Mouse (Mus musculus): ENCODE measurements around the gene Smoc1. TPM values are rescaled to one million over a fixed set of nuclear protein-coding genes. Genes with fewer than 3 reads are reported as not detected.
A peak's percentile ranks its signal among the peaks of the same experiment; 100 is the strongest.

Smoc1 gene
- polyA plus RNA-seq, 1 experiment from 2014 or later = 0.12 TPM

- in situ Hi-C loops (cut with MboI; ENCODE audit: low pct_unique_long_range_greater_than_20kb) = loop anchor here (10.0 to 25.0 kb wide), 2 partner anchors 215 to 427 kb away; partner anchors contain the start of gene Ccdc177
- ATAC-seq = no peak
- ChIA-PET CTCF (no interaction called here), POLR2A (no interaction called here)
- DNase-seq (ENCODE audit: low read depth, low spot score) = no peak
- H3K27me3 ChIP-seq = peaks cover 60% of the 10 kb centered on the region
- no peak for TF ChIP-seq CTCF (IDR thresholded peaks at IDR 0.05)
Measured at GRCm38 (mm10) chr12:81189636-81190035, 163.0 kb downstream of the Smoc1 start.

GRCm38 (mm10) chr12:81193968-81194367, 167.4 kb downstream of the Smoc1 start:
- in situ Hi-C loops (cut with MboI; ENCODE audit: low pct_unique_long_range_greater_than_20kb) = loop anchor here (10.0 to 25.0 kb wide), 2 partner anchors 211 to 432 kb away; partner anchors contain the start of gene Ccdc177
- H3K27me3 ChIP-seq = peaks cover 46% of the 10 kb centered on the region
- ChIA-PET CTCF (no interaction called here), POLR2A (no interaction called here)
- ATAC-seq (no peak), DNase-seq (ENCODE audit: low read depth, low spot score) (no peak)
- no peak for TF ChIP-seq CTCF (IDR thresholded peaks at IDR 0.05)

- DNase-seq (ENCODE audit: low read depth, low spot score) = no peak
- no peak for TF ChIP-seq CTCF (IDR thresholded peaks at IDR 0.05)
- POLR2A ChIA-PET = no interaction called here
- CTCF ChIA-PET = no interaction called here
- in situ Hi-C loops (cut with MboI; ENCODE audit: low pct_unique_long_range_greater_than_20kb) = loop anchor here (10.0 to 25.0 kb wide), 2 partner anchors 207 to 435 kb away; partner anchors contain the start of gene Ccdc177
- no peak for ATAC-seq
- H3K27me3 ChIP-seq = peaks cover 60% of the 10 kb centered on the region
Measured at GRCm38 (mm10) chr12:81197468-81198075, 171.0 kb downstream of the Smoc1 start.

GRCm38 (mm10) chr12:81199280-81199955, 172.8 kb downstream of the Smoc1 start:
- H3K27me3 ChIP-seq = peaks cover 58% of the 10 kb centered on the region
- ChIA-PET POLR2A (no interaction called here), CTCF (no interaction called here)
- in situ Hi-C loops (cut with MboI; ENCODE audit: low pct_unique_long_range_greater_than_20kb) = loop anchor here (10.0 to 25.0 kb wide), 2 partner anchors 205 to 437 kb away; partner anchors contain the start of gene Ccdc177
- peak; percentile 81 for TF ChIP-seq CTCF (IDR thresholded peaks at IDR 0.05)
- ATAC-seq (no peak), DNase-seq (ENCODE audit: low read depth, low spot score) (no peak)

GRCm38 (mm10) chr12:81203226-81203625, 176.6 kb downstream of the Smoc1 start:
- POLR2A ChIA-PET = no interaction called here
- in situ Hi-C loops (cut with MboI; ENCODE audit: low pct_unique_long_range_greater_than_20kb) = no loop called here
- CTCF ChIA-PET = no interaction called here
- no peak for TF ChIP-seq CTCF (IDR thresholded peaks at IDR 0.05)
- DNase-seq (ENCODE audit: low read depth, low spot score) (no peak), ATAC-seq (no peak)
- H3K27me3 ChIP-seq = peaks cover 67% of the 10 kb centered on the region

- POLR2A ChIA-PET = interaction anchor here (0.6 kb wide), 1 partner anchor 21 kb away, joined by 3 read pairs; no protein-coding TSS in a partner anchor
Measured at GRCm38 (mm10) chr12:81205619-81206560, 179.3 kb downstream of the Smoc1 start.

GRCm38 (mm10) chr12:81208559-81208958, 182.0 kb downstream of the Smoc1 start:
- ChIA-PET POLR2A (no interaction called here), CTCF (no interaction called here)
- no peak for TF ChIP-seq CTCF (IDR thresholded peaks at IDR 0.05)
- ATAC-seq (no peak), DNase-seq (ENCODE audit: low read depth, low spot score) (no peak)
- peaks cover 51% of the 10 kb centered on the region for H3K27me3 ChIP-seq
- in situ Hi-C loops (cut with MboI; ENCODE audit: low pct_unique_long_range_greater_than_20kb) = no loop called here

More at GRCm38 (mm10) chr12:81205619-81206560, 179.3 kb downstream of the Smoc1 start:
- in situ Hi-C loops (cut with MboI; ENCODE audit: low pct_unique_long_range_greater_than_20kb) = no loop called here
- DNase-seq (ENCODE audit: low read depth, low spot score) = no peak
- no peak for ATAC-seq
- CTCF ChIA-PET = no interaction called here
- TF ChIP-seq CTCF (IDR thresholded peaks at IDR 0.05) = no peak
- peaks cover 48% of the 10 kb centered on the region for H3K27me3 ChIP-seq

GRCm38 (mm10) chr12:81219339-81219738, 192.7 kb downstream of the Smoc1 start:
- TF ChIP-seq CTCF (IDR thresholded peaks at IDR 0.05) = no peak
- H3K27me3 ChIP-seq = peaks cover 51% of the 10 kb centered on the region
- in situ Hi-C loops (cut with MboI; ENCODE audit: low pct_unique_long_range_greater_than_20kb) = no loop called here
- CTCF ChIA-PET = no interaction called here
- POLR2A ChIA-PET = no interaction called here
- no peak for DNase-seq (ENCODE audit: low read depth, low spot score)
- ATAC-seq = no peak

- DNase-seq (ENCODE audit: low read depth, low spot score) (no peak), ATAC-seq (no peak)
- peaks cover 46% of the 10 kb centered on the region for H3K27me3 ChIP-seq
- CTCF ChIA-PET = no interaction called here
- POLR2A ChIA-PET = no interaction called here
- in situ Hi-C loops (cut with MboI; ENCODE audit: low pct_unique_long_range_greater_than_20kb) = no loop called here
- no peak for TF ChIP-seq CTCF (IDR thresholded peaks at IDR 0.05)
Measured at GRCm38 (mm10) chr12:81223276-81223675, 196.7 kb downstream of the Smoc1 start.

- ATAC-seq = no peak
- POLR2A ChIA-PET = no interaction called here
- in situ Hi-C loops (cut with MboI; ENCODE audit: low pct_unique_long_range_greater_than_20kb) = no loop called here
Measured at GRCm38 (mm10) chr12:81224843-81225242, 198.2 kb downstream of the Smoc1 start.

More at GRCm38 (mm10) chr12:81224843-81225242, 198.2 kb downstream of the Smoc1 start:
- CTCF ChIA-PET = no interaction called here
- peaks cover 32% of the 10 kb centered on the region for H3K27me3 ChIP-seq
- no peak for DNase-seq (ENCODE audit: low read depth, low spot score)
- no peak for TF ChIP-seq CTCF (IDR thresholded peaks at IDR 0.05)
